Mouse (Mus musculus) mesoderm, embryonic 11.5 days (tissue): ENCODE data around the gene Ccdc167.
A peak's percentile ranks its signal among the peaks of the same experiment; 100 is the strongest.

Experiments
- DNase-seq: peaks from one replicate; pipeline ENCODE4 v3.0.0-alpha.2; 2012; ENCODE audit warnings: low read depth, low spot score

Gene Ccdc167

GRCm38 (mm10) chr17:29686771-29687170, 30.1 kb downstream of the Ccdc167 start:
- no peak for DNase-seq

- DNase-seq = no peak
Measured at GRCm38 (mm10) chr17:29684275-29684674, 32.6 kb downstream of the Ccdc167 start.

GRCm38 (mm10) chr17:29683127-29683526, 33.7 kb downstream of the Ccdc167 start:
- no peak for DNase-seq

GRCm38 (mm10) chr17:29682261-29682660, 34.6 kb downstream of the Ccdc167 start:
- no peak for DNase-seq

- no peak for DNase-seq
Measured at GRCm38 (mm10) chr17:29681669-29682068, 35.2 kb downstream of the Ccdc167 start.

GRCm38 (mm10) chr17:29680921-29681320, 35.9 kb downstream of the Ccdc167 start:
- DNase-seq = no peak

GRCm38 (mm10) chr17:29680174-29680573, 36.7 kb downstream of the Ccdc167 start:
- no peak for DNase-seq

- no peak for DNase-seq
Measured at GRCm38 (mm10) chr17:29679038-29679767, 37.6 kb downstream of the Ccdc167 start.

- DNase-seq = no peak
Measured at GRCm38 (mm10) chr17:29678526-29678925, 38.3 kb downstream of the Ccdc167 start.

GRCm38 (mm10) chr17:29673325-29673724, 43.5 kb downstream of the Ccdc167 start:
- DNase-seq = no peak

- DNase-seq = no peak
Measured at GRCm38 (mm10) chr17:29671021-29671420, 45.8 kb downstream of the Ccdc167 start.

GRCm38 (mm10) chr17:29669936-29670335, 46.9 kb downstream of the Ccdc167 start:
- no peak for DNase-seq

GRCm38 (mm10) chr17:29669030-29669429, 47.8 kb downstream of the Ccdc167 start:
- DNase-seq = no peak

- no peak for DNase-seq
Measured at GRCm38 (mm10) chr17:29668051-29668986, 48.5 kb downstream of the Ccdc167 start.

- no peak for DNase-seq
Measured at GRCm38 (mm10) chr17:29662145-29662544, 54.7 kb downstream of the Ccdc167 start.

- no peak for DNase-seq
Measured at GRCm38 (mm10) chr17:29660762-29661391, 56.0 kb downstream of the Ccdc167 start.

GRCm38 (mm10) chr17:29660076-29660761, 56.6 kb downstream of the Ccdc167 start, which contains the start of gene Cmtr1:
Cmtr1 (plus strand) TSS chr17:29660595.
- peak; percentile 96 for DNase-seq

GRCm38 (mm10) chr17:29658249-29658648, 58.6 kb downstream of the Ccdc167 start:
- no peak for DNase-seq

- no peak for DNase-seq
Measured at GRCm38 (mm10) chr17:29642219-29642618, 74.6 kb downstream of the Ccdc167 start.

- no peak for DNase-seq
Measured at GRCm38 (mm10) chr17:29640971-29641370, 75.9 kb downstream of the Ccdc167 start.

- DNase-seq = no peak
Measured at GRCm38 (mm10) chr17:29637895-29638294, 78.9 kb downstream of the Ccdc167 start.
